Mouse (Mus musculus) midbrain, embryonic 16.5 days (tissue): ENCODE data around the gene Gm21060. TPM values are rescaled to one million over a fixed set of nuclear protein-coding genes. Genes with fewer than 3 reads are reported as not detected.
"Not testable (repeated sequence)": the region's sequence is repeated elsewhere in the genome, so short reads cannot be mapped to it uniquely, and the experiment has no call there.

Experiments used
- ATAC-seq: fragments of 200-750 bp; cut with Nextera tagmentation; 2 replicates; pipeline ENCODE4 v1.8.0; 2017; ENCODE audit warnings: moderate TSS enrichment
- H3K27ac ChIP-seq: fragments of 300-500 bp; sonication (generic); 2 replicates; pipeline ENCODE4 v1.5.1; 2014; ENCODE audit warnings: mild to moderate bottlenecking, low read length, mixed read lengths
- H3K27me3 ChIP-seq: fragments of 300-500 bp; sonication (generic); 2 replicates; pipeline ENCODE4 v1.6.1; 2014; ENCODE audit warnings: low read depth, low read length, mixed read lengths; ENCODE audit not compliant: control insufficient read depth, insufficient read depth
- H3K36me3 ChIP-seq: fragments of 300-500 bp; sonication (generic); 2 replicates; pipeline ENCODE4 v1.6.1; 2014; ENCODE audit warnings: mild to moderate bottlenecking, low read length, moderate library complexity, mixed read lengths; ENCODE audit not compliant: control insufficient read depth, insufficient read depth
- H3K4me1 ChIP-seq: fragments of 300-500 bp; sonication (generic); 2 replicates; pipeline ENCODE4 v1.6.1; 2014; ENCODE audit warnings: mild to moderate bottlenecking, low read length, mixed read lengths; ENCODE audit not compliant: control insufficient read depth, insufficient read depth
- H3K4me2 ChIP-seq: fragments of 300-500 bp; sonication (generic); 2 replicates; pipeline ENCODE4 v1.6.1; 2014; ENCODE audit warnings: mild to moderate bottlenecking, low read length, mixed read lengths
- H3K4me3 ChIP-seq: fragments of 300-500 bp; sonication (generic); 2 replicates; pipeline ENCODE4 v1.5.1; 2014; ENCODE audit warnings: low read depth, mild to moderate bottlenecking, low read length, moderate library complexity, mixed read lengths
- H3K9ac ChIP-seq: fragments of 300-500 bp; sonication (generic); 2 replicates; pipeline ENCODE4 v1.6.1; 2014; ENCODE audit warnings: low read depth, low read length, mixed read lengths
- H3K9me3 ChIP-seq: fragments of 300-500 bp; sonication (generic); replicated peaks from 2 replicates; pipeline ENCODE4 v1.6.1; 2014; ENCODE audit warnings: mild to moderate bottlenecking, low read length, mixed read lengths; ENCODE audit not compliant: control insufficient read depth, poor library complexity, severe bottlenecking
- WGBS: fragments of 180-500 bp; shearing (Covaris S2); extraction: QIAGEN DNeasy Blood & Tissue Kit; methylation state at CpG from one replicate; pipeline ENCODE4 v1.1.7; 2014; 5-methylcytosine and 5-hydroxymethylcytosine counted together
- polyA plus RNA-seq: library from polyadenylated mRNA; unstranded; fragments of >200 nt; fragmentation: Nextera tagmentation; extraction: Ambion mirVana; gene quantifications from 2 replicates; pipeline ENCODE4 v1.2.1, GENCODE M21; 2015

Gene Gm21060
- polyA plus RNA-seq, result not detected in 2 replicates

DNA sequence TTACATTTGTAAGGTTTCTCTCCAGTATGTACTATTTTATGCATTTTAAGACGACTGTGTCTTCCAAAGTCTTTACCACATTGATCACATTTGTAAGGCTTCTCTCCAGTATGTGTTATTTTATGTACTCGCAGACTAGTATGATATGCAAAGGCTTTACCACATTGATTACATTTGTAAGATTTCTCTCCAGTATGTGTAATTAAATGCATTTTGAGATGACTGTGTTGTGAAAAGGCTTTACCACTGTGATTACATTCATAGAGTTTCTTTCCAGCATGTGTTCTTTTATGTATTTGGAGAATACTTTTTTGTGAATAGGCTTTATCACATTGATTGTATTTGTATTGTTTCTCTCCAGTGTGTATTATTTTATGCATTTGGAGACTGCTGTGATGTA lies at the start of gene Gm21060:
TSS of gene Gm21060 (minus strand) at position 101 of the 400 bp plus-strand sequence.
- Histone ChIP-seq H3K9me3 (no peaks in the 10 kb centered on the region), H3K4me3 (no peak within 1 kb of the TSS), H3K4me2 (no peak within 1 kb of the TSS), H3K9ac (no peak within 1 kb of the TSS), H3K36me3 (no peaks in the 10 kb centered on the region), H3K27ac (no peak within 1 kb of the TSS), H3K4me1 (no peaks in the 10 kb centered on the region), H3K27me3 (no peaks in the 10 kb centered on the region)
- WGBS, result 91% methylated on average over 2 of the region's 2 CpGs
- no peak for ATAC-seq

DNA sequence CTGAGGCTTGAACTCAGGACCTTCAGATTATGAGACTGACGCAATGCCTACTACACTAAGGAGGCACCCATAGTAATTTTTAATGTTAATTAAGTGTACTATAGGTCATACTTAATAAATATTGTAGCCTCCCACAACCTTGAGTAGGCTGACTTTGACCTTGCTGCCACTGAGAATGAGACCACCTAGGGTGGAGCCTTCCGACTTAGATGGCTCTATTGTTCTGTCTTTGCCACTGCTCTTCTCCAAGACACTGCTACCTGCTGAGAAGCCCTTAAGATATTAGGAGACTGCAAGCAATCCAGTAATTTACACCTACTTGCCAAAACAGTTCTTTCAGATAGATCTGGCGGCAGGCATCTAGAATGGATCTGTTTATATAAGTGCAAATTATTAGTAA lies 24.0 kb upstream of the Gm21060 start:
- not testable (repeated sequence) for H3K27ac ChIP-seq, H3K36me3 ChIP-seq, H3K4me3 ChIP-seq, ATAC-seq, H3K4me2 ChIP-seq, H3K9me3 ChIP-seq, H3K9ac ChIP-seq, H3K4me1 ChIP-seq, H3K27me3 ChIP-seq
- 84% methylated on average over 3 of the region's 3 CpGs for WGBS

DNA sequence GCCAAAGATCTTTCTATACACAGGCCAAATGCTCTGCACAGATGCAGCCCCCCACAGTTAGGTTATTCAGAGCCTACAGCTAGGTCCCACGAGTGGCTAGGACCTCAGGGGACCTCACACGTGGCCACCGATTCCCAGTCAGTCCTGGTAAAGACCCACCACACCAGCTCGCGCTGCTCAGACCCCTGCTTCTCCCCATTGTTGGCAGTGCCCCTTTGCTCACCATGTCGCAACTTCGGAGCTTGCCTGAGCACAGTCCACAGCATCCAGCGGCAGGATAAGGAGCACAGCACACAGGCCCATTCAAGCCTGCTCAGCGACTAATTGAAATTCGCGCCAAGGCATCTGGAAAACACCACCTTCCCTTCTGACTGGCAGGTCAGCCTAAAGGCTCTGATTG lies 16.3 kb upstream of the Gm21060 start:
- not testable (repeated sequence) for H3K27me3 ChIP-seq, H3K4me1 ChIP-seq, H3K4me3 ChIP-seq, H3K27ac ChIP-seq, H3K9me3 ChIP-seq, H3K36me3 ChIP-seq, H3K4me2 ChIP-seq, H3K9ac ChIP-seq, ATAC-seq
- 22% methylated on average over 11 of the region's 11 CpGs for WGBS

GRCm38 (mm10) chr19:61312400-61312799 lies 15.5 kb upstream of the Gm21060 start:
- H3K27me3 ChIP-seq, H3K27ac ChIP-seq, H3K9me3 ChIP-seq, H3K4me2 ChIP-seq, H3K4me3 ChIP-seq, ATAC-seq, H3K36me3 ChIP-seq, H3K4me1 ChIP-seq, H3K9ac ChIP-seq: not testable (repeated sequence)
- WGBS, result 94% methylated on average over 10 of the region's 10 CpGs

DNA sequence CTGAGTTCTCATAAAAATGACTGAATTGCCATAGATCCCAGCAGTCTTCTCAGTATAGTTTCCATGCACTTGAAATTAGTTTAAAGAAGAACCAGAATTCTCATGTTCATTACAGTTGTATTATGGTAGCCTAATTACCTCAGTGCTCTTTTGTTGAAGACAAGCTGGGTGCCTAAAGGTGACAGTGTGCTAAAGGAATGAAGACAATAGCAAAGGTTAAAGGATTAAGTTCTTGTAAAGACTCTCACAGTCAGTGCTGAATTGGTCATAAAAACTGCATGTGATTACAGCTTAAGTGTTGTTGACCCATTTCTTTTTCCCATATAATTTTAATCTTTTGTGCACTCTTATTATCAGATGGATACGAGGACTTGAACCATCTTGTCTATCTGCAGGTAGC lies 11.2 kb upstream of the Gm21060 start:
- H3K4me3 ChIP-seq, H3K9ac ChIP-seq, H3K36me3 ChIP-seq, ATAC-seq, H3K9me3 ChIP-seq, H3K27ac ChIP-seq, H3K4me1 ChIP-seq, H3K4me2 ChIP-seq, H3K27me3 ChIP-seq: not testable (repeated sequence)
- 49% methylated on average over 1 of the region's 1 CpGs for WGBS

DNA sequence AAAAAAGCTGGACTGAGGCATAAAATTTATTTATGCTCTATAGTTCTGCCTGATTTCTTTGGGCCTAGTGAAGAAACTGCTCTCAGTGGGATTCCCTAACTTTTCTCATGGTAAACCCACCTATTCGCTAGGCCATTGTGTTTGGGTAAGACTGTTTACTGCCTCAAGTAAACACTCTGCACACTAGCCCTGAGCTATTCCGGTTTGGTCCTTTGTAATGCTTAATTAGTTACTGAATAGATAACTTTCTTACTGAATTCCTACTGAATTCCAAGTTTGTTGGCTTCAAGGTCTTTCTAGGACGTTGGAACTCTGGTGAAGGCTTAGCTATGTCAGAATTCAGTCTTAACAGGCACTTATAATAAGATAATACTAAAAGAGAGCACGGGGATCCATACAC lies 11.8 kb downstream of the Gm21060 start:
- not testable (repeated sequence) for H3K4me1 ChIP-seq, H3K9ac ChIP-seq, H3K36me3 ChIP-seq, H3K4me2 ChIP-seq, H3K27ac ChIP-seq, H3K9me3 ChIP-seq, H3K27me3 ChIP-seq, H3K4me3 ChIP-seq, ATAC-seq
- WGBS, result 75% methylated on average over 4 of the region's 4 CpGs

DNA sequence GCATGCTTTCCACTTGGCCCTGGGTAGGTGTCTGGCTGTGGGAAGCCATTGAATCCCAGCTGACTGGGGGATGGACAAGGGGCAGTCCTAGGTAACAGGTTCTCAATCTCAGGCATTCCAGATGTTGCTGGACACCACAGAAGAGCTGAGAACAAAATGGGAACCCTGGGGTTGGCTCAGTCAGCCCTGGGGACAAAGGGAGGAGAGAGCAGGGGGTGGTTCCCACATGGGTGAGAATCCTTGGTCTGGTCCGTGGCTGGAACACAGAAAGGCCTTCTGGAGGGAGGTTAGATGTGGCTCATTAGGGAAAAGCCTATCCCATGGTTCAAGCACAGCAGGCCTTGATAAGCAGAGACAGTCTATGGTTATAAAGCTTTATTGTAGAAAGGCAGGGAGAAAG lies 13.3 kb downstream of the Gm21060 start:
- H3K4me3 ChIP-seq, result no peak overlapping the region
- H3K27me3 ChIP-seq, result no peaks in the 10 kb centered on the region
- no peak overlapping the region for H3K27ac ChIP-seq
- H3K4me1 ChIP-seq, result no peaks in the 10 kb centered on the region
- H3K9me3 ChIP-seq, result no peaks in the 10 kb centered on the region
- 62% methylated on average over 1 of the region's 1 CpGs for WGBS
- no peak for ATAC-seq
- H3K9ac ChIP-seq, result no peak overlapping the region
- H3K4me2 ChIP-seq, result no peak overlapping the region
- H3K36me3 ChIP-seq, result no peaks in the 10 kb centered on the region

DNA sequence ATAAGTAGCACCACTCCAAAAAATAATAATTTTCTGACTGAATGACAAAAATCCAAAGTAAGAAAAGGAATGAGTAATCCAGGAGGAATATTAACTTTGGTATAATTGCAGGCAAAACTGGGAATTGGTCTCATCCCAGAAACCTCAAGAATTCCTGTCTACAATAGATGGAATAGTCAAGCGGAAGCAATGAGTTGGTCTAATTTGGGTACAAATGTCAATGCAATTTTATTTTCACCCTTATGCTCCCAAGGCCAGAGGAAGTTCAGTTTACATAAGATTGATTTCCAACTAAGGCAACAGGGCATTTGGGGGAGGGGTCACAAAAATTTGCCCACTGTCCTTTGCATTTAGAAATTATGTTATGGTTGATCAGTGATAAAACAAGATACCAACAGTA lies 21.4 kb downstream of the Gm21060 start:
- H3K4me1 ChIP-seq, result no peaks in the 10 kb centered on the region
- no peaks in the 10 kb centered on the region for H3K27me3 ChIP-seq
- no peak overlapping the region for H3K27ac ChIP-seq
- no peak overlapping the region for H3K4me2 ChIP-seq
- no peak for ATAC-seq
- no peaks in the 10 kb centered on the region for H3K9me3 ChIP-seq
- 91% methylated on average over 1 of the region's 1 CpGs for WGBS
- H3K36me3 ChIP-seq, result no peaks in the 10 kb centered on the region
- H3K4me3 ChIP-seq, result no peak overlapping the region
- H3K9ac ChIP-seq, result no peak overlapping the region

GRCm38 (mm10) chr19:61269141-61269540 lies 27.7 kb downstream of the Gm21060 start:
- WGBS, result 41% methylated on average over 11 of the region's 11 CpGs
- H3K4me2 ChIP-seq, H3K4me1 ChIP-seq, H3K27ac ChIP-seq, H3K27me3 ChIP-seq, H3K36me3 ChIP-seq, H3K9me3 ChIP-seq, H3K9ac ChIP-seq, H3K4me3 ChIP-seq, ATAC-seq: not testable (repeated sequence)

GRCm38 (mm10) chr19:61267141-61267540 lies 29.7 kb downstream of the Gm21060 start:
- WGBS, result 24% methylated on average over 7 of the region's 7 CpGs
- no peak for ATAC-seq
- Histone ChIP-seq H3K4me3 (no peak overlapping the region), H3K36me3 (no peaks in the 10 kb centered on the region), H3K4me1 (no peaks in the 10 kb centered on the region), H3K4me2 (no peak overlapping the region), H3K9ac (no peak overlapping the region), H3K27me3 (no peaks in the 10 kb centered on the region), H3K27ac (no peak overlapping the region), H3K9me3 (no peaks in the 10 kb centered on the region)
